ENCODE assay signal across 16 mouse cellular contexts in the genomic region with DNA sequence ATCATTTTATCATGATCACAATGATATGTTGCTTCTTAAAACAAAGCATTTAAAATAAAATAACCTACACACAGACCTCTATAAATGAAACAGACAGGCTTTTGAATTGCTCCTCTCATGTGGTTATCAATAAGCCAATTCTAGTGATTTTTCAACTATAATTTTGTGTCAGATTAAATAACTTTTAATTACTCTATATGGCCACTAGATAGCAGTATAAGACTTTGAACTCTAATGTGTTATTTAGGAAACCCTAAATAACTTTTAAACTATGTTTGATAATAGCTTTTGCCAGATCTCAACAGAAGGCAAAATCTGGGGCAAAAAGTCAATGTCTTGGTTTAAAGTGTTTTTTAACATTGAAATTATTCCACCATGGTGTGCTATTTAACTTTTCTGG.
DNase-seq lines count a peak whose midpoint lies in the region; ATAC-seq and TF ChIP-seq lines count a peak whose summit lies in the region.
"Had no signal": no experiment of that assay in that cellular context is flagged by ENCODE, and none has a peak within 500 bp of the region (broad histone marks: within the 10 kb centered on the region; RNA-seq: fewer than 3 reads in every experiment).

No protein-coding gene starts in this region.

- H3K4me1 ChIP-seq in liver, postnatal 0 days (ENCODE audit: insufficient read depth) = no peaks in the 10 kb centered on the region
- no peaks in the 10 kb centered on the region for H3K4me1 ChIP-seq in liver, embryonic 11.5 days (replicated peaks; ENCODE audit: control insufficient read depth, insufficient read depth, low read length)
- no peaks in the 10 kb centered on the region for H3K4me1 ChIP-seq in thymus, adult 2 months (replicated peaks; ENCODE audit: control insufficient read depth, insufficient read depth, low read length)
- H3K4me1 ChIP-seq: forebrain, embryonic 12.5 days had no signal

- TF ChIP-seq POLR2A in thymus, adult 2 months (IDR thresholded peaks at IDR 0.05; ENCODE audit: control insufficient read depth, extremely low read depth, insufficient read depth, low read length, poor library complexity) = no peak

- peak; percentile 35 for TF ChIP-seq CTCF in gastrocnemius, adult 2 months (IDR thresholded peaks at IDR 0.05)
- TF ChIP-seq CTCF in liver, postnatal 0 days (IDR thresholded peaks at IDR 0.05; ENCODE audit: low read depth) = 0 out of 2 replicates have a peak, but pooled peaks have one; percentile 14
- TF ChIP-seq CTCF in thymus, adult 2 months (IDR thresholded peaks at IDR 0.05; ENCODE audit: borderline replicate concordance, control insufficient read depth, extremely low read depth, insufficient read depth, low read length, poor library complexity) = no peak

- H3K4me3 ChIP-seq in gastrocnemius, adult 2 months = no peak overlapping the region
- H3K4me3 ChIP-seq in liver, postnatal 0 days (ENCODE audit: low read depth, low read length) = no peak overlapping the region
- no peak overlapping the region for H3K4me3 ChIP-seq in liver, embryonic 11.5 days (ENCODE audit: low read depth, low read length)
- H3K4me3 ChIP-seq in thymus, adult 2 months (ENCODE audit: control insufficient read depth, insufficient read depth, low read length) = no peak overlapping the region
- H3K4me3 ChIP-seq: forebrain, embryonic 12.5 days had no signal

- H3K27me3 ChIP-seq in liver, postnatal 0 days (ENCODE audit: insufficient read depth, low read length) = no peaks in the 10 kb centered on the region
- H3K27me3 ChIP-seq in liver, embryonic 11.5 days (replicated peaks; ENCODE audit: control insufficient read depth, insufficient read depth, low read length) = no peaks in the 10 kb centered on the region
- H3K27me3 ChIP-seq in thymus, adult 2 months (ENCODE audit: control insufficient read depth, insufficient read depth, low read length) = no peaks in the 10 kb centered on the region
- H3K27me3 ChIP-seq: forebrain, embryonic 12.5 days had no signal

- H3K4me2 ChIP-seq in liver, postnatal 0 days (ENCODE audit: low read depth, low read length) = no peak overlapping the region
- H3K4me2 ChIP-seq in liver, embryonic 11.5 days = no peak overlapping the region
- H3K4me2 ChIP-seq: forebrain, embryonic 12.5 days had no signal

- no peaks in the 10 kb centered on the region for H3K9me3 ChIP-seq in liver, postnatal 0 days (ENCODE audit: low read length)
- no peaks in the 10 kb centered on the region for H3K9me3 ChIP-seq in liver, embryonic 11.5 days (ENCODE audit: control insufficient read depth, low read length)
- H3K9me3 ChIP-seq: forebrain, embryonic 12.5 days had no signal

- intact Hi-C loops in gastrocnemius, adult 2 months (cut with DNase I) = no loop called here

- no peak overlapping the region for H3K9ac ChIP-seq in liver, postnatal 0 days (replicated peaks)
- H3K9ac ChIP-seq in liver, embryonic 11.5 days (ENCODE audit: low read depth, low read length) = no peak overlapping the region
- H3K9ac ChIP-seq: forebrain, embryonic 12.5 days; liver, embryonic 14.5 days had no signal

- no peak for ATAC-seq in liver, postnatal 0 days
- ATAC-seq in liver, embryonic 11.5 days (replicated peaks; ENCODE audit: low FRiP score) = no peak
- ATAC-seq in granulocyte monocyte progenitor cell, adult 5-6 weeks (replicated peaks; ENCODE audit: poor library complexity, severe bottlenecking) = no peak
- ATAC-seq: CD4-positive, CD25-positive, alpha-beta regulatory T cell, adult 4 months; intestine, embryonic 16.5 days had no signal

- DNase-seq in gastrocnemius, adult 2 months = no peak
- DNase-seq in gastrocnemius, postnatal 4 days (ENCODE audit: low spot score in 2 of 2) = no peak
- DNase-seq in liver, postnatal 0 days = no peak
- no peak for DNase-seq in liver, embryonic 11.5 days (ENCODE audit: low spot score)
- DNase-seq in MEL-GATA-1-ER (ENCODE audit: extremely low read depth, low read depth) = peak; percentile 1
- DNase-seq in induced T-regulatory cell, adult 2 months (ENCODE audit: low read depth) = peak; percentile 3
- DNase-seq in thymus, adult 2 months = no peak
- DNase-seq: cerebellum, adult 11-12 months; gastrocnemius, postnatal 25 days; kidney, postnatal 4 days; right cerebral cortex, postnatal 4 days had no signal

- no peaks in the 10 kb centered on the region for H3K36me3 ChIP-seq in liver, postnatal 0 days (replicated peaks; ENCODE audit: insufficient read depth, low read length)
- H3K36me3 ChIP-seq in liver, embryonic 11.5 days (ENCODE audit: control insufficient read depth, insufficient read depth, low read length) = no peaks in the 10 kb centered on the region
- no peaks in the 10 kb centered on the region for H3K36me3 ChIP-seq in thymus, adult 2 months (ENCODE audit: control insufficient read depth, insufficient read depth, low read length)
- H3K36me3 ChIP-seq: forebrain, embryonic 12.5 days had no signal

- no peak for TF ChIP-seq EP300 in liver, postnatal 0 days (IDR thresholded peaks at IDR 0.05; ENCODE audit: low read depth)

- no peak overlapping the region for H3K27ac ChIP-seq in gastrocnemius, adult 2 months
- no peak overlapping the region for H3K27ac ChIP-seq in liver, postnatal 0 days (ENCODE audit: low read depth)
- no peak overlapping the region for H3K27ac ChIP-seq in liver, embryonic 11.5 days (ENCODE audit: low read depth, low read length)
- H3K27ac ChIP-seq in thymus, adult 2 months (ENCODE audit: control insufficient read depth, insufficient read depth, low read length) = no peak overlapping the region
- H3K27ac ChIP-seq: forebrain, embryonic 12.5 days; liver, embryonic 14.5 days had no signal

Comparison
In these comparisons a context has a peak if more than half of its experiments do, and no peak if none do; other contexts are left out.
1. DNase-seq: peak in MEL-GATA-1-ER (single experiment) and induced T-regulatory cell, adult 2 months (single experiment); none in gastrocnemius, adult 2 months (single experiment), gastrocnemius, postnatal 4 days (0 of 2), liver, postnatal 0 days (single experiment), liver, embryonic 11.5 days (single experiment) and thymus, adult 2 months (single experiment).